Mouse (Mus musculus) gastrocnemius, postnatal 25 days (tissue): Measurements from ENCODE around the gene Pax3. TPM values are rescaled to one million over a fixed set of nuclear protein-coding genes. Genes with fewer than 3 reads are reported as not detected.

Experiments used
- DNase-seq: peaks from one replicate; pipeline ENCODE4 v3.0.0; 2022
- total RNA-seq, 2 experiments: library from RNA; stranded (reverse); gene quantifications; 1 replicate in 1 of 2; 2 replicates in 1 of 2; pipeline ENCODE4 v1.2.3; 2021

Pax3 gene
- total RNA-seq, 2 experiments from 2014 or later: 0.08 TPM; not detected in 1

GRCm38 (mm10) chr1:78172334-78172733, 24.6 kb downstream of the Pax3 start:
- no peak for DNase-seq

GRCm38 (mm10) chr1:78171671-78172070, 25.3 kb downstream of the Pax3 start:
- no peak for DNase-seq

- DNase-seq: no peak
These were observed 26.2 kb downstream of the Pax3 start for GRCm38 (mm10) chr1:78170771-78171170.

DNA sequence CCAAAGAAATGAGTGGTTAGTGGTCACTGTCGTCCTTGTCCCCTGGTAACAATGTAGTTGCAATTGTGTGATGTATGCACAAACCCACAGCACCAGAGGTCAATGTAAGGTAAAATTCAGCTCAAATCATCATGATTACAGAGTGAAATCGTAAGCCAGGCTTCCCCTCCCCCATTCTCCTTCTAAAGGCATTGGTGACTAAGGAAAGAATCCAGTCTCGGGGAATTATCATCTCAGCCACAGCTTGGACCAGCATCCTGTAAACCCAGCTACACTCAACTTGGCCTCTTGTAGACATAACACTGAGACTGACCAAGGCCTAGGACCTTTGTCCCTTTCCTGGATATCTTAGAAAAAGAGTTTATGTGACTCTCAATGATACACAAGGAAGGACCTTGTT, 28.1 kb downstream of the Pax3 start:
- no peak for DNase-seq

GRCm38 (mm10) chr1:78167577-78168286, 29.2 kb downstream of the Pax3 start:
- no peak for DNase-seq

- DNase-seq: no peak
These were observed 35.2 kb downstream of the Pax3 start for GRCm38 (mm10) chr1:78161745-78162144.

DNA sequence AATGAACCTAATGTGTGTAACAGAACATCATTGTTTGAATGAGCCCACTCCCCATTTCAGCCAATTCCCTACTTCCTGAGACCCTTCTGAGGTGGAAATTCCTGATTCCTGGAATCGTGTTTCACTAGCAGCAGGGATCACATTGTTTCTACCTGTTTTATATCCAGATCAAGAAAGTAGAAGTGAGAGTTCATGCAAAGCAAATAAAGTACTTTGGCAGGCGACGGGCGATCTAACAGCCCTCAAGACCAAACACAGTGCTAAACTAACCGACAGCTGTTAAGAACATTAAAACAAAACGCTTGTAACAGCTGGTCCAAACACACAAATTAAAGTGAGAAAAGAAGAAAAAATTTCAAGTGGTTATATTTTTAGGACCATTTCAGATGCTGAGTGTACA, 39.0 kb downstream of the Pax3 start:
- no peak for DNase-seq

- no peak for DNase-seq
These were observed 41.1 kb downstream of the Pax3 start for GRCm38 (mm10) chr1:78155796-78156195.

DNA sequence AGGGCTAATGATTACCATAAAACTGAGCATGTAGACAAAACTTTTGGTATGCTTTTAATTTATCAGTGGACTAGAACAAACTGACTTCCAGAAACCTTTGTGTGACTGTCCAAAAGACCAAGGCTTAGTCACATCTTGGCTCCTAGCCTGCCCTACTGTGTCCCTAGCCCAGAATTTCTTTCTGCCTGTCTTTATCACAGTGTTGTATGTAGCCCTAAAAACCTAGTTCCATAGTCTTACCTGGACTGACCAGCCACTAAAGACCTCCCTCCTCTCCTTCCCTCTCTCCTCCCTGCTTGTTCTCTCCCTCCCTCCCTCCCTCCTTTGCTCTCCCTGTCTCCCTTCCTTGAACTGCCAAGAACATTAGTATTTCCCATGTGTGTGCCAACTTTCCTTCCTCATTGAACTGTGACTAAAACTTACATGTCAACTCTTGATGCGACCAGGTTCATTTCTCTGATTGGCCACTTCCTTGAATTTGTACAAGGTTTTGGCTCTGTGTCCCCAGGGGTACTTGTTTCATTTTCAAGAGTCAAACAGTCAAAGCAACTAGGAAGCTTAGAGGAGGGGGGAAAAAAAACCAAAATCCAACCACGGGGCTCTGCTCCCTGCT, 48.8 kb downstream of the Pax3 start:
- no peak for DNase-seq

- DNase-seq: no peak
These were observed 53.5 kb downstream of the Pax3 start for GRCm38 (mm10) chr1:78143403-78143802.

GRCm38 (mm10) chr1:78142912-78143311, 54.0 kb downstream of the Pax3 start:
- DNase-seq: no peak

DNA sequence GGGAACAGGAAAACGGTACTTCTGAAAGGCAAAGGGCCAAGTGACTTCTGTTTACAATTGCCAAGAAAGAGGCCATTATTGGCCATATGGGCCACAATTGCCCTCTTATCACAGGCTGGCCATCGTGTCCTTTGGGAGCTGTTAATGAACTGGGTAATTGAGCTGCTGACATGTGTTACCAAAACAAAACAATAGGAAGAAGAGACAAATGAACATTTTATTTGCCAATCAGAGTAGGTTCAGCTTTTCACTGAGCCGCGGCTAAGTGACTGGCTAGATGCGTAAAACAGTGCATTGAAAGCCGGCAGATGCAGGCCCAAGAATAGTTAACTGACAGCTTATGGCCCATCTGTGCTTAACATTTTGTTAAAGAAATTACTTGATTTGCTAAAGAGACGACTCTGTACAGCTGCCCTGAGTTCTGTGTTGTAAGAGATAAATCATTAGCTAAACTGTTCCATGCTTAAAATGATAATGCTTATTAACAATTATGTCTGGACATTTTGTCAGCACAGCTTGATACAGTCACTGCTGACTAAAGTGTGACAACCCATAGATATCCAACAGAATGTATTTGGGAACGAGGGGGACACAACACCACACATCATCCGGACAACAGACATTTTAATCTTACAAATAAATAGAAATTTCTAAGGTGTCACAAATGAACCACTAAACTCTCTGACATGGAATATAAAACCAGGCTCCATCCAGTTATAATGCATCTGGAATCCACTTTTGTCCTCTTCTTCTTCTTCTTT, 55.0 kb downstream of the Pax3 start:
- no peak for DNase-seq

DNA sequence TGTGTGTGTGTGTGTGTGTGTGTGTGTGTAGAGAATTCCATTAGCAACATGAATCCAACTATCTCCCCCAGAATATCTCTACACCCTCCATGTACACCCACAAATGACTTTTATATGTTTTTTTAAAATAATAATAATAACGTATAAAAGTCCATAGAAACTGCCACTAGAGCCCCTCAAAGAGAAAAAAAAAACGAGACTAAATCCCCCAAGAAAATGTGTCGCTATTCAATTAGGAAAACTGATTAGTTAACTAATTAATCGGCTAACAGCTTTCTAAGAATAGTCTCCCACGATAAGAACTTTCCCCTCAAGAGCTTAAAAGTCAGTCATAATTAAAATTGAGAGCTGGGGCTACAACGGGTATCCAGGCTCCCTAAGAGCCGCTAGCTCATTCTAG, 55.6 kb downstream of the Pax3 start:
- no peak for DNase-seq

GRCm38 (mm10) chr1:78140505-78141303, 56.2 kb downstream of the Pax3 start:
- no peak for DNase-seq

DNA sequence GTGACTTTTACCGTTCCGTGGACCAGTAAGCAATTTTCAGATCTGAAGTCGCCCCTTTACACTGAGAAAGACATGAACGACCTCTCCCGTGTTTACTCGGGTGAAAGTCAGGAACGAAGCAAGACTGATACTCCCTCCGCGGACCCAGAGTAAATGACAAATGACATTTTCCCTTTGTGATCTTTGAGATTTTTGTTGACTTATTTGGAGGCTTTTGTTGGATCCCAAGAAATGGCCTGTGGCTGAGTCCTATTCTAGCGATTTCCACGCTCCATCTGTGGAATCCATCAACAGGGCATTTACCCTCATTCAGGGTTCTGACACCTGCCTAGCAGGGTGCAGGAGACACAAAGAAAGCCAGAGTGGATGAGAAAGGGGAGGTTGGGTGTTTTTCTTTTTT, 57.6 kb downstream of the Pax3 start:
- no peak for DNase-seq

DNA sequence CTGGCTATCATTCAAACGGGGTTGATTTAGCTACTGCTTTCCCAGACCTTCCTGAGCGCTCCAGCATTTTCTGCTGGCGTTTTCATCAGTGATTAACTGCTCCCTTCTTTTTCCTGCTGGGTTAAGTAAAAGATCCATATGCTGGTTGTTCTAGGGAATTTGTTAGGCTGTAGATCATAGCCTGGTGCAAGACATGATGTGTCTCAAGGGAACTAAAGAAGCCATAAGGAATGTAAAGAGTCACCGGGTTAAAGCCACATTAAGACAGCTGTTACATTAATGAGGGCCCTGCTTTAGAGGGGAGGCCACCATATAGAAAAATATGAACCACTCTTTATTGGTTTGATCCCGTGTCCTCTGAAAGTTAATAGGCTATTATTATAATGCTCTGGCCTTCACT, 67.7 kb downstream of the Pax3 start:
- DNase-seq: no peak

DNA sequence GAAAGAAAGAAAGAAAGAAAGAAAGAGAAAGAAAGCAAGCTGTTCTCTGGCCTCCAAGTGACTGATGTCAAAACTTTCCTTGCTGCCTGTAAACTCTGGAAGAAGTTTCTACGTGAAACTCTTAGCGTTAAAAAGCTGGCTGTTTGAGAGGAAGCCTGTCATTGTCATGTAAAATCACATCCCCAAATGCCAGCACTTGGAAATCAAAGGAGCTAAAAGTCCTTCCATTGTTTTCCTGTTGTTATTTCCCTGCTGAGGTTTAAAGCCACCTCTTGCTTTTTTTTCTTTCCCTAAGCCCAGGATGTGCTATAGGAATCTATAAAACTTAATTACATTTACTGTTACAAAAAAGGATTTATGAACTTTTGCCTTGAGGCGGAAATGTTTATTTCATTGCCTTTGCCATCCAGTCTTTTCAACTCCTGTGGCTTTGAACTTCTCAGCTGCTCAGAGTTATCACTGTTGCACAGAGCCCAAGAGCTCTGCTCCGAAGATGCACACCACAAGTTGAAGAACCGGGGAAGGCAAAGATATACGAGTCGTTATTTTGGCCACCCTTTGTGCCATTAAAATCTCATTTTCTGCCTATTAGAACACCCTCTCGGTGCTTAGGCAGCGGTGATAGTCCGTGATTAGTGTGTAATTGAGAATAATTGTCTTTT, 76.9 kb downstream of the Pax3 start:
- no peak for DNase-seq

- DNase-seq: no peak
These were observed 80.9 kb downstream of the Pax3 start for GRCm38 (mm10) chr1:78116046-78116445.

- DNase-seq: no peak
These were observed 86.6 kb downstream of the Pax3 start for GRCm38 (mm10) chr1:78110311-78110710.

DNA sequence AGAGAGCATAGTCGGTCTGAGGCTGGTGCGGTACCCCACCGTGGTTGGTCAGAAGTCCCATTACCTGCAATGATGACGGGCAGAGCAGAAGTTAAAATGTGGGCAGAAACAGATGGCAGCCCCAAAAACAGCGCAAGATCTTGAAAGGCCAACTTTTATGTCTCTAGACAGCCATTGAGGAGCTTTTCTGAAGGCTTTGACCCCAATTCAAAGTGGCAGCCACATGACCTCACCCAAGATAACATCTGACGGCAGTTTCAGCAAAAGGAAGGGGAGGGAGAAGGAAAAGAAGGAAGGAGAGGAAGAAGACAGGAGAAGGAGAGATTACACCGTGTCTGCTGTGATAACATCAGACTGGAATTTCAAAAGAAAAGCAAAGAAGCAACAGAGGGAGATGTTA, 93.4 kb downstream of the Pax3 start:
- DNase-seq: no peak

DNA sequence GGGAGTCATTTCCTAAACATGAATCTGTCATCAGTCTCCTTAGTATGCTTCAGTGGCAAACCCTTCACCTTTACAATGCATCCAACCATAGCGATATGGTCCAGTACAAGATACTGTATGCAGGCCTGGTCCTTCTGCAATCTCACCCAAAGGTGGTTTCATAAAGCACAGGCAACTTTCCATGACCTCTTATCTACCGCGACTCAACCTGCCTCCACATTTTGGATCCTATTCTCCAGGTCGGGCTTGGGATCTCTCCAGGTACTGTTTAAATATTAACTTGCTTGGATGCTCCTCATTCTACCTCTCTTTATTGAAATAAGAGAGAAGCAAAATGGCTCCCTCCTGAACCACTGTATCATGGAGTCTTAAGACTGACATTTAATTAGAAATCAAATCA, 103.3 kb downstream of the Pax3 start:
- no peak for DNase-seq

DNA sequence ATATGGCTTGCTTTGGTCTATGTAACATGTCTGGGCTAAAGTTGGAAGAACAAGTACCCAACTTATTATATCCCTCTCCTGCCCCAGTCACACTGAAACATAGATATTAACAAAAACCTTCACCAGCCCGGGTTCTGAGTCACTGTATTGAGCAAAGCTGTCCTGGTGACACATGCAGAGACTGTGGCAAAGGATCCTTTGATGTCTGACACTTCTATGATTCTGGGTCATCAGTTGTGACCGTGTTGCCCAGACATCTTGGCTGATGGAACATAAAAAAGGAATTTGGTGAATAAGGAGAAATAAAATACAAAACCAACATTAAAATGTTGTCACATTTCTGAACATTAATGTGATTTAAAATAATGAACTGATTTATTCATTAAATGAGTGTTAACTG, 108.3 kb downstream of the Pax3 start:
- DNase-seq: no peak
